Mouse (Mus musculus) cortical plate, adult 2 months (tissue): ENCODE results near the gene Uqcrq.

Experiments used
- CTCF ChIP-seq: fragments of 200-500 bp; IDR thresholded peaks from 2 replicates; pipeline ENCODE4 v1.5.1; 2011; ENCODE audit warnings: mild to moderate bottlenecking, control low read depth, low read length; ENCODE audit not compliant: insufficient read depth; ENCODE audit errors: extremely low read depth
- POLR2A ChIP-seq: fragments of 200-500 bp; IDR thresholded peaks from 2 replicates; pipeline ENCODE4 v1.6.1; 2011; ENCODE audit warnings: mild to moderate bottlenecking, low read length, control low read depth; ENCODE audit not compliant: insufficient read depth; ENCODE audit errors: extremely low read depth

DNA sequence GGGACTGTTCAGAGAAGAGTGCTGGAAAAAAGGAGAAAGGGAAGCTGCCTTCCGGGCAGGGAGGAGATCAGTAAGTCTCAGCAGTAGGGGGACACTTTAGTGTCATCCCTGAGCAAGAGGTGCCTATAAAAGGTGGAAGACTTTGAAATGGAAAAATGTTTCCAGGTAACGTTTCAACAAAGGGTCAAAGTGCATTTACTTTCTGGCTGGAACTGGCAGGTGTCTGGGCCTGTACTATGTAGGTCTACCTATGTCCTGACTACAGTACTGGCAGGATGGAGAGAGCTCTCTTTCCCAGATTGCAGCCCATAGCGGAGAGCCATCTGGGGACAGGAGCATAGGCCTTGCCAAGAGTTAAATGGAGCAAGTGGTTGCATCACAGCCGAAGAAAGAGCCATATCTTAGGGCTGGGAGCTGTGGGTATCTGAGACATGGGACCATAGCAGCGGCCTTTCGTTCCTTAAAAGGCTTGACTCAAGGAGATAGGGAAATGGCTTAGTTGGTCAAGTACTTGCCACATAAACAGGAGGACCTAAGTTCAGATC lies 4.8 kb downstream of the Uqcrq start:
- no peak for TF ChIP-seq CTCF
- no peak for TF ChIP-seq POLR2A
